Mouse (Mus musculus): ENCODE measurements around the gene Tgfb2.

GRCm38 (mm10) chr1:186703980-186704701 is 1.6 kb downstream of the Tgfb2 start:
- TF ChIP-seq MAFK (IDR thresholded peaks at IDR 0.05; ENCODE audit: insufficient read depth, low read depth, low read length) (no peak), ZNF384 (IDR thresholded peaks at IDR 0.05; ENCODE audit: low read depth, low read length) (no peak)

Data from ES-E14 (cell line).